Mouse (Mus musculus) cerebellum, adult 2 months (tissue): ENCODE measurements around the gene Zfand2a.

Experiments
- CTCF ChIP-seq: fragments of 200-500 bp; IDR thresholded peaks from 2 replicates; pipeline ENCODE4 v1.5.1; 2011; ENCODE audit warnings: low read depth, mild to moderate bottlenecking, control low read depth, low read length, moderate library complexity, borderline replicate concordance; ENCODE audit not compliant: insufficient read depth
- POLR2A ChIP-seq: fragments of 200-500 bp; IDR thresholded peaks from 2 replicates; pipeline ENCODE4 v1.6.1; 2011; ENCODE audit warnings: low read length, control low read depth, borderline replicate concordance; ENCODE audit not compliant: insufficient read depth

- TF ChIP-seq CTCF (no peak), POLR2A (no peak)
Observed at GRCm38 (mm10) chr5:139449161-139449791, 35.1 kb downstream of the Zfand2a start.
